Mouse (Mus musculus) testis, adult 2 months (tissue): ENCODE data around the gene Phf12. TPM values are rescaled to one million over a fixed set of nuclear protein-coding genes. Genes with fewer than 3 reads are reported as not detected.

Experiments used
- H3K27ac ChIP-seq: fragments of 200-500 bp; 2 replicates; pipeline ENCODE4 v1.5.1; 2012; ENCODE audit warnings: low read depth, low read length; ENCODE audit not compliant: control insufficient read depth, insufficient read depth
- H3K27me3 ChIP-seq: fragments of 200-500 bp; 2 replicates; pipeline ENCODE4 v1.6.1; 2012; ENCODE audit warnings: mild to moderate bottlenecking, low read length, moderate library complexity; ENCODE audit not compliant: control insufficient read depth, insufficient read depth
- H3K36me3 ChIP-seq: fragments of 200-500 bp; 2 replicates; pipeline ENCODE4 v1.6.1; 2012; ENCODE audit warnings: mild to moderate bottlenecking, low read length; ENCODE audit not compliant: control insufficient read depth, insufficient read depth
- H3K4me1 ChIP-seq: fragments of 200-500 bp; 2 replicates; pipeline ENCODE4 v1.6.1; 2012; ENCODE audit warnings: low read length; ENCODE audit not compliant: control insufficient read depth, insufficient read depth
- H3K4me3 ChIP-seq: fragments of 200-500 bp; 2 replicates; pipeline ENCODE4 v1.5.1; 2012; ENCODE audit warnings: low read depth, mild to moderate bottlenecking, low read length, moderate library complexity, mixed read lengths; ENCODE audit not compliant: control insufficient read depth
- CTCF ChIP-seq: fragments of 200-500 bp; IDR thresholded peaks from 2 replicates; pipeline ENCODE4 v1.5.1; 2012; ENCODE audit warnings: low read depth, mild to moderate bottlenecking, inconsistent platforms, low read length, moderate library complexity; ENCODE audit not compliant: control insufficient read depth, insufficient read depth, insufficient replicate concordance
- POLR2A ChIP-seq: fragments of 200-500 bp; IDR thresholded peaks from 2 replicates; pipeline ENCODE4 v1.6.1; 2012; ENCODE audit warnings: low read depth, mild to moderate bottlenecking, inconsistent platforms, low read length, moderate library complexity; ENCODE audit not compliant: control insufficient read depth
- polyA plus RNA-seq: library from polyadenylated mRNA; depleted of rRNA; stranded (reverse); fragments of >200 nt; gene quantifications from 2 replicates; pipeline ENCODE4 v1.2.3, GENCODE M21; 2012; rRNA removed

The Phf12 gene
- polyA plus RNA-seq, 1 experiment: 24.6 TPM

DNA sequence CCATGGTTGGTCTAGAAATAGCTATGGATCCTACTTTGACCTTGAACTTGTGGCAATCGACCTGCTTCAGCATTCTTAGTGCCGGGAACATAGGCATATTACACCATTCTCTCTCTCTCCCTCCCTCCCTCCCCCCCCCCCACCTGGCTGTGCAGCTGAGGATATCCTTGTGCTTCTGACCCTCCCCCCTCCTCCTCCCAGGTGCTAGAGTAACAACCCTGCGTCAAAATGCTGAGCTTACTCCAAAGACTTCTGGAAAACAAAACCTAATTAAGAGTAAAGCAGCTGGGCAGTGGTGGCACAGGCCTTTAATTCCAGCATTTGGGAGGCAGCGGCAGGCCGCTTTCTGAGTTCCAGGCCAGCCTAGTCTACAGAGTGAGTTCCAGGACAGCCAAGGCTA lies 86.6 kb downstream of the Phf12 start:
- H3K36me3 ChIP-seq: no peaks in the 10 kb centered on the region; the same call in none of the 2 replicates
- H3K4me1 ChIP-seq: no peaks in the 10 kb centered on the region

DNA sequence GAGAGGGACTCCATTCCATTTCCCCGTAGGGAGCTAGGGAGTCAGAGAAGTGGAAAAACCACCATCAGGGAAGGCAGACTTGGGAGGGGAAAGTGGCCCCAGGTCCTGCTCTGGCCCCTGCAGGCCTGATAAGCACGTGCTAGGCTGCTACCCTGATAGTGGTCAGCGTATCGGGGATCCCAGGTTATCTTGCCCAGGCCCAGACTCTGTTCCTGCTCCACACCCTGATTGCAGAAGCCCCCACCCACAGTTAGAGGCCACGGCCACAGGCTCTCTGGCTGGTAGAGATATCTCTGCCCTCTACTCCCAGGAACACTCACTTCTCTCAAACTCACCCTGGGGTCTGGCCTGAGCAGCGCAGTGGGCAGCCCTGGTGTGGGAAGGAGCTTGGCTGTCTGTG lies 87.1 kb downstream of the Phf12 start:
- Histone ChIP-seq H3K27ac (no peak overlapping the region), H3K4me3 (no peak overlapping the region)
- TF ChIP-seq CTCF: no peak

More for the DNA sequence above, 86.6 kb downstream of the Phf12 start:
- no peak overlapping the region for H3K4me3 ChIP-seq
- TF ChIP-seq CTCF (no peak), POLR2A (no peak)
- H3K27me3 ChIP-seq: no peaks in the 10 kb centered on the region
- H3K27ac ChIP-seq: no peak overlapping the region

DNA sequence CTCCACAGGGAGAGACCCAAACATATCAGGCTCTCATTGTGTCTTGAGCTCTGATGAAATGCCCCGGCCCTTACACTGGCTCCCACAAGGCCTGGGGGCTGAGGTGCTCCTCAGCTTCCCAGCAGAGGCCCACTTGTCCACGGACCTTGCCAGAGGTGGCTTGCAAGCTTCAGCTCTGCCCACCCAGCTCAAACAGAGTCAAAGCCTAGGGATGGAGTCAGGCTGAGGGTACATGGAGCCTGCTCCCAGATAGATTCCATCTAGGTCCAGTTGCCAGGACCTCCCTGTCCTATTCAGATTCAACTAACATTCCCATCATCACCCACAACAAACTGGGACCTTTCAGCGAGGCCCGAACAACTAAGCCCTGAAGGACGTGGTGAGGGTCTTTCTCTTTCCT lies 89.4 kb downstream of the Phf12 start:
- no peaks in the 10 kb centered on the region for H3K27me3 ChIP-seq
- no peak for TF ChIP-seq CTCF
- no peak for TF ChIP-seq POLR2A
- peaks cover 2% of the 10 kb centered on the region for H3K36me3 ChIP-seq
- no peaks in the 10 kb centered on the region for H3K4me1 ChIP-seq
- no peak overlapping the region for H3K4me3 ChIP-seq
- H3K27ac ChIP-seq: no peak overlapping the region

More for the DNA sequence above, 87.1 kb downstream of the Phf12 start:
- H3K4me1 ChIP-seq: no peaks in the 10 kb centered on the region
- peaks cover 2% of the 10 kb centered on the region for H3K36me3 ChIP-seq
- no peaks in the 10 kb centered on the region for H3K27me3 ChIP-seq

DNA sequence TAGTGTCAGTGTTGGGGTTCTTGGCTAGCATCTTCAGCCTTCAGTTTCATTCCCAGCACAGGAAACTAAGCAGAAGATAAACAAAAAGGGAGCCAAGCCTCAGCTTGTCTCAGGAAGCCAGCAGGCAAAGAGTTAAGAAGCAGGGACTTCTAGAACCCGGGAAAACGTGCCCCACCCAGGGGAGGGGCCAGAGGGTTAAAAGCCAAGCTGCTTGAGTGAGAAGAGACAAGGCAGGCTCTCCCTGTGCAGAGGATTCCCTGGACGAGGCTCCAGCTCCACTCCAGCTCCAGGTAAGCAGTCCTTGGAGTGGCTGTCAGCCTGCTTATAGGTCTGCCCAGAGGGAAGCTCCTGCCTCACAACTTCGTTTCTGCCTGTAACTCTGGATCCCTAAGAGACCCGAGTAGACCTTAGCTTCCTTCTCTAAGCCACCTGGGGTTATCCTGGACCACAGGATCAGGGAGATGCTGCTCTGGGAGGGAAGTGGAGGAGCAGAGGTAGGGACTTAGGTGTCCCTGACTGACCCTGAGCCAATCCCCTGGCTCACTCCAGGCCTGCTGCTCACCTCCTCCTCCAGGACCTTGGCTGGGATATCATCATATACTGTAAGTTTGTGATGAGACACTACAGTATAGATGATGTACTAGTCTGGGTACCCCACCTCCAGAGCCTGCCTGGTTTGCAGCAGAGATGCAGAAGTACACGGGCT lies 90.0 kb downstream of the Phf12 start:
- TF ChIP-seq POLR2A (no peak), CTCF (no peak)
- no peaks in the 10 kb centered on the region for H3K27me3 ChIP-seq
- H3K4me1 ChIP-seq: no peaks in the 10 kb centered on the region
- H3K4me3 ChIP-seq: no peak overlapping the region
- no peak overlapping the region for H3K27ac ChIP-seq
- H3K36me3 ChIP-seq: peaks cover 2% of the 10 kb centered on the region

DNA sequence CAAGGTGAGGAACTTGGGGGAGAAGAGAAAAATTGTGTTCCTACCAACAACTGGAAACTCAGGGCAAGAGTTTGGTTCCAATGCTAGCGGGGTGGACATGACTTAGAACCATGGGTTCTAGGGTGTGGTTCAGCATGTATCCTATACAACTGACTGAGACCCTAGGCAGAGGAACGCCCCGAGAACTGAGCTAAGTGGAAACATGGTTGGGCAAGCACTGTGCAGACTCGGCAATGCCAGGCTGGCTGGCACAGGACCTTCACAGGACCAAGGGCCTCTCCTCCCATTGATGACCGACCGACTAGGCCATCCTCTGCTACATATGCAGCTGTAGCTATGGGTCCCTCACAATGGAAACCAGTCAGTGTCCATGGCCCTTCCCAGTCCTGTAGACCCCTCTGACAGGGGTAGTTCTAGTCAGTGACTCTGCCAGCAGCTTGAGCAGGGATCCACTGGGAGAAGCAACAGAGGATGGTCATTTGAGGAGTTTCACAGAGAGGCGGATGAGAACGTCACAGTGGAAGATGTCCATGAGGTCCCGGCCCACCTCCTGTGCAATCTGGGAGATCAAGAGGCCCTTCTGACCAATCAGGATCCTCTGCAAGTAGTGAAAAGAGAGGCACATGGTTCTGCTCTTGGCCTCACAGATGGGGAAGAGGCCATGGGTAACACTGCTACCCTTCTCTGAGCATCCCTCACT lies 91.2 kb downstream of the Phf12 start:
- no peak overlapping the region for H3K27ac ChIP-seq
- H3K36me3 ChIP-seq: peaks cover 3% of the 10 kb centered on the region
- H3K27me3 ChIP-seq: no peaks in the 10 kb centered on the region
- no peak for TF ChIP-seq POLR2A
- TF ChIP-seq CTCF: no peak
- no peak overlapping the region for H3K4me3 ChIP-seq
- no peaks in the 10 kb centered on the region for H3K4me1 ChIP-seq

DNA sequence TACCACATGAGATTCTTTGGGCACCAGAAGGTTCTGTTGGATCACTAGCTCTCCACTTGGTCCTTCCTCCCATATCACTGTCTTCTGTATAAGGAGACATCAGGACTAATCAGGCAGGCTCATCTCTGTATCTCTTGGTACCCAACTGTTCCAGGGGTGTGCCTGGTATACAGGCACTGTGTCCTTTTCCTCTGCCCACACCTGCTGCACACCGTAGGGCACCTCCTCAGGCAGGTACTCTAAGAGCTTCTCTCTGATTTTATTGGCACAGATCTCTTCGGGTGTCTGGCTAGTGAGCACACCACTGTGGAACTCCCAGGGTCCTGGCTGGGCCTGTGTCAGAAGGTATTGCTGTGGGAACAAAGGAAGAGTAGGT lies 91.7 kb downstream of the Phf12 start:
- Histone ChIP-seq H3K27ac (no peak overlapping the region), H3K27me3 (no peaks in the 10 kb centered on the region), H3K4me1 (no peaks in the 10 kb centered on the region; the same call in 1 of the 2 replicates), H3K4me3 (no peak overlapping the region), H3K36me3 (peaks cover 3% of the 10 kb centered on the region)
- TF ChIP-seq CTCF: no peak
- TF ChIP-seq POLR2A: no peak

DNA sequence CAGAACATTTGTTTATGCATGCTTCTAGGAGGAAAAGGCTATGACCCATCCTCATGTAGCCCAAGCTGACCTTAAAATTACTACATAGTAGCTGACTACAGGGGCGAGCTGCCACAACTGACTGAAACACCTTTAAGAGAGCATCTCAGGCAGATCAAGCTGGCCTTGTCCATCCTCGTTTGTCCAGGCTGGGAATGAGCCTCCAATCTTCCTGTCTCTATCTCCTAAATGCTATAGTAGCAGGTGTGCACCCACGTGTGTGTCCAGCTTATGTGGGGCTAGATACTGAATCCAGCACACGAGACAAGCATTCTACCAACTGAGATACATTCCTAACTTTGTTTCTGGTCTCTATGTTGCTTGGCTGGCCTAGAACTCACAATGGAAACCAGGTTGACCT lies 92.1 kb downstream of the Phf12 start:
- no peaks in the 10 kb centered on the region; the same call in 1 of the 2 replicates for H3K4me1 ChIP-seq
- no peak overlapping the region for H3K27ac ChIP-seq
- TF ChIP-seq CTCF: no peak
- no peak for TF ChIP-seq POLR2A
- no peak overlapping the region for H3K4me3 ChIP-seq
- H3K36me3 ChIP-seq: peaks cover 3% of the 10 kb centered on the region
- no peaks in the 10 kb centered on the region for H3K27me3 ChIP-seq

Other genes starting within 250 kb of the Phf12 start
- 13.4 and 13.6 TPM in 2 replicates for gene Myo18a, start 219.5 kb upstream of the Phf12 start, polyA plus RNA-seq
- not detected in 2 replicates for gene Gm10277, start 195.0 kb upstream of the Phf12 start, polyA plus RNA-seq
- gene Pipox, start 88.7 kb upstream of the Phf12 start, polyA plus RNA-seq: 0.94 and 1.4 TPM in 2 replicates
- 7.0 and 8.3 TPM in 2 replicates for gene Sez6, start 52.0 kb upstream of the Phf12 start, polyA plus RNA-seq
- 4.9 and 5.1 TPM in 2 replicates for gene Dhrs13, start 49.5 kb downstream of the Phf12 start, polyA plus RNA-seq
- gene Flot2, start 55.2 kb downstream of the Phf12 start, polyA plus RNA-seq: 35.3 and 36.6 TPM in 2 replicates
- gene Eral1, start 97.6 kb downstream of the Phf12 start, polyA plus RNA-seq: 17.4 and 18.2 TPM in 2 replicates
- 11.5 and 11.7 TPM in 2 replicates for gene Fam222b, start 111.9 kb downstream of the Phf12 start, polyA plus RNA-seq
- gene Traf4, start 182.8 kb downstream of the Phf12 start, polyA plus RNA-seq: 9.5 and 12.5 TPM in 2 replicates
- 22.2 and 22.3 TPM in 2 replicates for gene Nek8, start 193.9 kb downstream of the Phf12 start, polyA plus RNA-seq
- gene Tlcd1, start 194.0 kb downstream of the Phf12 start, polyA plus RNA-seq: 65.1 and 73.7 TPM in 2 replicates
- gene Rpl23a, start 200.8 kb downstream of the Phf12 start, polyA plus RNA-seq: 125 and 137 TPM in 2 replicates
- 10.4 and 13.2 TPM in 2 replicates for gene Rab34, start 205.7 kb downstream of the Phf12 start, polyA plus RNA-seq
- gene Proca1, start 210.6 kb downstream of the Phf12 start, polyA plus RNA-seq: 175 and 191 TPM in 2 replicates